Mouse (Mus musculus) thymus, adult 2 months (tissue): ENCODE data around the gene Sfta2. TPM values are rescaled to one million over a fixed set of nuclear protein-coding genes. Genes with fewer than 3 reads are reported as not detected.

Experiments used
- DNase-seq: peaks from one replicate; pipeline ENCODE4 v3.0.0; 2021
- H3K27ac ChIP-seq: fragments of 200-500 bp; 2 replicates; pipeline ENCODE4 v1.5.1; 2012; ENCODE audit warnings: low read length, control low read depth; ENCODE audit not compliant: control insufficient read depth, insufficient read depth
- H3K27me3 ChIP-seq: fragments of 200-500 bp; 2 replicates; pipeline ENCODE4 v1.6.1; 2012; ENCODE audit warnings: mild to moderate bottlenecking, low read length, moderate library complexity, mixed read lengths; ENCODE audit not compliant: control insufficient read depth, insufficient read depth
- H3K36me3 ChIP-seq: fragments of 200-500 bp; 2 replicates; pipeline ENCODE4 v1.6.1; 2012; ENCODE audit warnings: mild to moderate bottlenecking, low read length, moderate library complexity; ENCODE audit not compliant: control insufficient read depth, insufficient read depth
- H3K4me1 ChIP-seq: fragments of 200-500 bp; replicated peaks from 2 replicates; pipeline ENCODE4 v1.6.1; 2012; ENCODE audit warnings: low read length; ENCODE audit not compliant: control insufficient read depth, insufficient read depth
- H3K4me3 ChIP-seq: fragments of 200-500 bp; 2 replicates; pipeline ENCODE4 v1.5.1; 2012; ENCODE audit warnings: mild to moderate bottlenecking, low read length, control low read depth, moderate library complexity; ENCODE audit not compliant: control insufficient read depth, insufficient read depth
- CTCF ChIP-seq: fragments of 200-500 bp; IDR thresholded peaks from 2 replicates; pipeline ENCODE4 v1.5.1; 2012; ENCODE audit warnings: mild to moderate bottlenecking, control low read depth, low read length, moderate library complexity, borderline replicate concordance; ENCODE audit not compliant: control insufficient read depth, poor library complexity, insufficient read depth; ENCODE audit errors: extremely low read depth
- POLR2A ChIP-seq: fragments of 200-500 bp; IDR thresholded peaks from 2 replicates; pipeline ENCODE4 v1.6.1; 2012; ENCODE audit warnings: mild to moderate bottlenecking, low read length, control low read depth, moderate library complexity; ENCODE audit not compliant: control insufficient read depth, poor library complexity, insufficient read depth; ENCODE audit errors: extremely low read depth
- WGBS: fragments of 180-500 bp; shearing (Covaris S2); methylation state at CpG from one replicate; pipeline ENCODE4 v1.1.7; 2018; 5-methylcytosine and 5-hydroxymethylcytosine counted together
- polyA plus RNA-seq: library from polyadenylated mRNA; depleted of rRNA; stranded (reverse); fragments of >200 nt; gene quantifications from 2 replicates; pipeline ENCODE4 v1.2.3, GENCODE M21; 2012

The Sfta2 gene
- polyA plus RNA-seq, 1 experiment, result 1.3 TPM

- Histone ChIP-seq H3K4me1 (no peaks in the 10 kb centered on the region), H3K36me3 (no peaks in the 10 kb centered on the region), H3K4me3 (no peak overlapping the region), H3K27ac (no peak overlapping the region), H3K27me3 (no peaks in the 10 kb centered on the region)
- 89% methylated on average over 9 of the region's 9 CpGs for WGBS
- no peak for TF ChIP-seq POLR2A
- TF ChIP-seq CTCF, result no peak
- DNase-seq, result no peak
Measured at GRCm38 (mm10) chr17:35592131-35592530, 9.2 kb upstream of the Sfta2 start.

GRCm38 (mm10) chr17:35593786-35594185, 7.6 kb upstream of the Sfta2 start:
- DNase-seq, result no peak
- Histone ChIP-seq H3K36me3 (no peaks in the 10 kb centered on the region), H3K27ac (no peak overlapping the region), H3K27me3 (no peaks in the 10 kb centered on the region), H3K4me3 (no peak overlapping the region), H3K4me1 (no peaks in the 10 kb centered on the region)
- TF ChIP-seq POLR2A (no peak), CTCF (no peak)
- 36% methylated on average over 4 of the region's 4 CpGs for WGBS

- no peak for DNase-seq
- no peak overlapping the region for H3K27ac ChIP-seq
- H3K36me3 ChIP-seq, result no peaks in the 10 kb centered on the region
- no peak overlapping the region for H3K4me3 ChIP-seq
- no peaks in the 10 kb centered on the region for H3K4me1 ChIP-seq
- H3K27me3 ChIP-seq, result no peaks in the 10 kb centered on the region
- TF ChIP-seq POLR2A (no peak), CTCF (no peak)
- WGBS, result 83% methylated on average over 7 of the region's 7 CpGs
Measured at GRCm38 (mm10) chr17:35594456-35594855, 6.9 kb upstream of the Sfta2 start.

GRCm38 (mm10) chr17:35597399-35597798, 4.0 kb upstream of the Sfta2 start:
- no peak overlapping the region for H3K27ac ChIP-seq
- TF ChIP-seq CTCF (no peak), POLR2A (no peak)
- H3K4me1 ChIP-seq, result no peaks in the 10 kb centered on the region
- H3K36me3 ChIP-seq, result no peaks in the 10 kb centered on the region
- H3K4me3 ChIP-seq, result no peak overlapping the region
- no peak for DNase-seq
- no peaks in the 10 kb centered on the region for H3K27me3 ChIP-seq
- WGBS, result 73% methylated on average over 3 of the region's 3 CpGs

- DNase-seq, result no peak
- no peaks in the 10 kb centered on the region for H3K4me1 ChIP-seq
- no peak overlapping the region for H3K4me3 ChIP-seq
- no peaks in the 10 kb centered on the region for H3K36me3 ChIP-seq
- no peak overlapping the region for H3K27ac ChIP-seq
- WGBS, result 57% methylated on average over 8 of the region's 8 CpGs
- TF ChIP-seq CTCF (no peak), POLR2A (no peak)
- no peaks in the 10 kb centered on the region for H3K27me3 ChIP-seq
Measured at GRCm38 (mm10) chr17:35601736-35602354, 496 bp downstream of the Sfta2 start.

- no peak for DNase-seq
- Histone ChIP-seq H3K36me3 (no peaks in the 10 kb centered on the region), H3K4me3 (no peak overlapping the region), H3K27me3 (no peaks in the 10 kb centered on the region), H3K27ac (no peak overlapping the region), H3K4me1 (no peaks in the 10 kb centered on the region)
- no peak for TF ChIP-seq CTCF
- no peak for TF ChIP-seq POLR2A
- WGBS, result 65% methylated on average over 4 of the region's 4 CpGs
Measured at GRCm38 (mm10) chr17:35617127-35617526, 15.8 kb downstream of the Sfta2 start.

GRCm38 (mm10) chr17:35626537-35626936, 25.2 kb downstream of the Sfta2 start, which contains the start of gene Gm9573:
Gene Gm9573, minus strand, starts transcription at chr17:35626637.
- no peak for DNase-seq
- Histone ChIP-seq H3K4me1 (no peaks in the 10 kb centered on the region), H3K27me3 (no peaks in the 10 kb centered on the region), H3K4me3 (no peak within 1 kb of the TSS), H3K36me3 (no peaks in the 10 kb centered on the region), H3K27ac (no peak within 1 kb of the TSS)
- WGBS, result 81% methylated on average over 7 of the region's 7 CpGs
- TF ChIP-seq CTCF (no peak), POLR2A (no peak)
